Mouse (Mus musculus) liver, embryonic 14.5 days (tissue): ENCODE data around the gene Faim2. TPM values are rescaled to one million over a fixed set of nuclear protein-coding genes. Genes with fewer than 3 reads are reported as not detected.
A peak's percentile ranks its signal among the peaks of the same experiment; 100 is the strongest.

Source experiments
- ATAC-seq: fragments of 200-750 bp; cut with Nextera tagmentation; 2 replicates; pipeline ENCODE4 v1.8.0; 2017; ENCODE audit warnings: moderate number of reproducible peaks, mild to moderate bottlenecking, moderate library complexity; ENCODE audit not compliant: insufficient read depth
- DNase-seq, 3 experiments: peaks; one replicate each; pipeline ENCODE4 v3.0.0-alpha.2; 2012 to 2013; ENCODE audit warnings: low read depth in 3 of 3, low spot score in 3 of 3
- H3K27ac ChIP-seq: fragments of 300-500 bp; sonication (generic); 2 replicates; pipeline ENCODE4 v1.5.1; 2014; ENCODE audit warnings: moderate library complexity, mild to moderate bottlenecking, control low read depth, inconsistent platforms
- H3K27me3 ChIP-seq: fragments of 300-500 bp; sonication (generic); 2 replicates; pipeline ENCODE4 v1.6.1; 2014; ENCODE audit warnings: mild to moderate bottlenecking, low read length, moderate library complexity; ENCODE audit not compliant: control insufficient read depth, insufficient read depth
- H3K36me3 ChIP-seq: fragments of 300-500 bp; sonication (generic); replicated peaks from 2 replicates; pipeline ENCODE4 v1.6.1; 2014; ENCODE audit warnings: low read depth; ENCODE audit not compliant: control insufficient read depth, insufficient read depth
- H3K4me1 ChIP-seq, 2 experiments: fragments of 200-500 bp in 1 of 2; fragments of 300-500 bp in 1 of 2; sonication (generic) in 1 of 2; replicated peaks; 2 replicates each; pipeline ENCODE4 v1.6.1; 2012 to 2014; ENCODE audit warnings: antibody characterized with exemption in 1 of 2, inconsistent platforms in 1 of 2, low read length in 1 of 2; ENCODE audit not compliant: control insufficient read depth in 2 of 2, insufficient read depth in 2 of 2
- H3K4me2 ChIP-seq: fragments of 300-500 bp; sonication (generic); 2 replicates; pipeline ENCODE4 v1.6.1; 2014; ENCODE audit warnings: low read depth, mild to moderate bottlenecking, control low read depth, moderate library complexity
- H3K4me3 ChIP-seq, 2 experiments: fragments of 200-500 bp in 1 of 2; fragments of 300-500 bp in 1 of 2; sonication (generic) in 1 of 2; 2 replicates each; pipeline ENCODE4 v1.5.1; 2012 to 2014; ENCODE audit warnings: low read depth in 2 of 2, low read length in 2 of 2, mild to moderate bottlenecking in 2 of 2, control low read depth in 1 of 2, inconsistent platforms in 1 of 2, moderate library complexity in 1 of 2; ENCODE audit not compliant: insufficient read depth in 1 of 2
- H3K9ac ChIP-seq: fragments of 300-500 bp; sonication (generic); replicated peaks from 2 replicates; pipeline ENCODE4 v1.6.1; 2014; ENCODE audit warnings: mild to moderate bottlenecking, control low read depth, moderate library complexity
- H3K9me3 ChIP-seq: fragments of 300-500 bp; sonication (generic); 2 replicates; pipeline ENCODE4 v1.6.1; 2016; ENCODE audit warnings: low read length, mixed read lengths; ENCODE audit not compliant: control insufficient read depth
- CTCF ChIP-seq: IDR thresholded peaks from 2 replicates; pipeline ENCODE4 v1.5.1; 2016; ENCODE audit warnings: antibody characterized with exemption, low read depth, control low read depth
- EP300 ChIP-seq: IDR thresholded peaks from 2 replicates; pipeline ENCODE4 v1.6.1; 2016; ENCODE audit warnings: antibody characterized with exemption, low read depth
- WGBS: fragments of 180-500 bp; shearing (Covaris S2); extraction: QIAGEN DNeasy Blood & Tissue Kit; methylation state at CpG from one replicate; pipeline ENCODE4 v1.1.7; 2014; ENCODE audit not compliant: insufficient replicate concordance; 5-methylcytosine and 5-hydroxymethylcytosine counted together
- polyA plus RNA-seq, 2 experiments: library from polyadenylated mRNA; depleted of rRNA in 1 of 2; stranded (reverse) in 1 of 2; unstranded in 1 of 2; fragments of >200 nt; fragmentation: Nextera tagmentation in 1 of 2; extraction: Ambion mirVana in 1 of 2; gene quantifications; 2 replicates each; pipeline versions ENCODE4 v1.2.1 to v1.2.3; 2012 to 2014

Faim2 gene
- polyA plus RNA-seq, 2 experiments: not detected

DNA sequence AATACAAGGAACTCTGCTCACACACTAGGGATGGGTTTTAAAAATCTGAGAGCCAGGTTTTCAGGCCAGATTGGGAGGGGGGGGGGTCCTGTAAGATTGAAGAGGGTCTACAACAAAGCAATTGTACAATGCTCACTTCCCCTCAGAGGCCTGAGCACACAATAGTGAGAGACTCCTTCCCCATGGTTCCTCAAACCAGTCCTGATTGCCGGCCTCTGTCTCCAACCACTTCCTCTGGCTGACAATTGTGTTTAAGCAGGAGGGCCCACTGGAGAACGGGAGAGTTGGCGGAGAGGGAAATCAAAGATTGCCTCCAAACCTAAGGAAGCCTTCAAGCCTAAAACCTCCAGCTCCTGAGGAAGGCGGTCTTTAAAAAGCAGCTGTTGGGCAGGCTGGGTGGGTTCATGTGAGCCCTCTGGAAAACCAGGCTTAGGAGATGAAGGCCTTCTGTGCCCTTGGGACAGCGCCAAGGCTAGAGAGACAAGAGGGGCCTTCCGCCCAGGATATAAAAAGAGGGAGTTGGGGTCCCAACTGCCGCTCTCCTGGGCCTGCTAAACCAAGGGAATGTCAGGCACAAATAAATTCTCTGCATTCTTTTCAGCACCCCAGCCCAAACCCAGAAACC lies 71.5 kb downstream of the Faim2 start:
- no peaks in the 10 kb centered on the region for H3K36me3 ChIP-seq
- no peak overlapping the region for H3K27ac ChIP-seq
- H3K9me3 ChIP-seq: no peaks in the 10 kb centered on the region
- H3K9ac ChIP-seq: no peak overlapping the region
- no peak for ATAC-seq
- no peak for DNase-seq
- H3K4me3 ChIP-seq: peak overlapping the region; percentile 57 to 59
- 24% methylated on average over 7 of the region's 7 CpGs for WGBS
- H3K4me2 ChIP-seq: peak overlapping the region; percentile 72
- H3K4me1 ChIP-seq: peaks cover 0 to 3% of the 10 kb centered on the region in 2 experiments; a peak in 1 of 4 replicates
- H3K27me3 ChIP-seq: no peaks in the 10 kb centered on the region; the same call in 1 of the 2 replicates
- no peak for TF ChIP-seq EP300
- TF ChIP-seq CTCF: no peak

DNA sequence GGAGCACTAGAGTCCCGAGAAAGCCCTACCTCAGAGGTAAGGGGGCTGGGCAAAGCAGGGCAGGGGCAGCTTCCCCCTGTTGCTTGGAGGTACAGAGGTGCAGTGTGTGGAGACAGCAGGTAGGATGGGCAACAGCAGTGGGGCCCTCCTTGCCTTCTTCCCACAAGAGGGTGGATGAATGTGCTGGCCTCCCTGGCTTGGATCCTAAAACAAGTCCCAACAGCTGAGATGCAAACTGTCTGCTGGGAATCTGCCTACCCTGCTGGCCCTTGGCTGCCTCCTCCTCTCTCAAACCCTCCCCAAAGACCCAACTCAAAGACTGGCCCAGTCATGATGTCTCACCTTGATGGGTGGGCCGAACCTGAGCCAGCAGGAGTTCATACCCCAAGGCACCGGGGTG lies 72.5 kb downstream of the Faim2 start:
- 69% methylated on average over 3 of the region's 3 CpGs for WGBS
- TF ChIP-seq CTCF: no peak
- no peak for TF ChIP-seq EP300
- H3K4me2 ChIP-seq: no peak overlapping the region
- no peak overlapping the region for H3K27ac ChIP-seq
- H3K9me3 ChIP-seq: no peaks in the 10 kb centered on the region
- no peaks in the 10 kb centered on the region; the same call in 1 of the 2 replicates for H3K27me3 ChIP-seq
- H3K36me3 ChIP-seq: no peaks in the 10 kb centered on the region
- peaks cover 0 to 7% of the 10 kb centered on the region in 2 experiments; a peak in 1 of 4 replicates for H3K4me1 ChIP-seq
- DNase-seq: no peak
- no peak overlapping the region for H3K4me3 ChIP-seq
- H3K9ac ChIP-seq: no peak overlapping the region
- ATAC-seq: no peak

DNA sequence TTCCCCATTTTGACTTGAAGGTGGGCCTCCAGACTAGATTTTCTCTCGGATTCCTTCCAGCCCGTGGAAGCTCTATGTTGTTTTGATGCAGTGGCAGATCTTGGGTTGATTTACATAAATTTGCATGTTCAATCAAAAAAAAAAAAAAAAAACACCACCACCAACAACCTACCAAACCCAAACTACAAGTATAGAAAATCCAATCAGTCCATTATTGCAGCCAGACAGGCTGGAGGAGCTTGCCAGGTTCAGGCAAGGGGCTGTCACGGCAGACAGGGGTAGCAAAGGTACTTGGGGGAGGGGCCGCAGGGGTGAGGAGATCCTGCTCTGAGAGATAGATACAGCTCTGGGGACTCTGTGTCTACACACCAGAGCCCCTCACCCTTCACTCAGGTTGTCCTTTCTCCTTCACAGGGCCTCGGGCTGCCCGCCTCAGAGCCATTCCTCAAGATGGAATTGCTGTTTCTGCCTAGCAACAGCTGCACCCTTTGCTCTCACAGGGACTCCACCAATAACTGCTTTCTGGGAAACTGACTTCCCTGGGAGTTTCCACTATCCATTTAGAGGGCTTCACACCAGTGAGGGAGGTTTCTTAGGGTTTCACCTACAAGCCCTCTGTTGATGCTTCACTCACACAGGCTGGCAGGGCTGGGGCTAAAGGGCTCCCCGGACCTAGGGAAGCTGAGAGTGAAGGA lies 73.2 kb downstream of the Faim2 start:
- WGBS: 56% methylated on average over 7 of the region's 7 CpGs
- no peak for TF ChIP-seq EP300
- no peak for TF ChIP-seq CTCF
- Histone ChIP-seq H3K4me3 (no peak overlapping the region), H3K36me3 (no peaks in the 10 kb centered on the region), H3K27me3 (no peaks in the 10 kb centered on the region; the same call in 1 of the 2 replicates), H3K9ac (no peak overlapping the region), H3K4me2 (no peak overlapping the region), H3K27ac (no peak overlapping the region), H3K4me1 (peaks cover under 1 to 13% of the 10 kb centered on the region in 2 experiments), H3K9me3 (no peaks in the 10 kb centered on the region)
- ATAC-seq: no peak
- no peak for DNase-seq

DNA sequence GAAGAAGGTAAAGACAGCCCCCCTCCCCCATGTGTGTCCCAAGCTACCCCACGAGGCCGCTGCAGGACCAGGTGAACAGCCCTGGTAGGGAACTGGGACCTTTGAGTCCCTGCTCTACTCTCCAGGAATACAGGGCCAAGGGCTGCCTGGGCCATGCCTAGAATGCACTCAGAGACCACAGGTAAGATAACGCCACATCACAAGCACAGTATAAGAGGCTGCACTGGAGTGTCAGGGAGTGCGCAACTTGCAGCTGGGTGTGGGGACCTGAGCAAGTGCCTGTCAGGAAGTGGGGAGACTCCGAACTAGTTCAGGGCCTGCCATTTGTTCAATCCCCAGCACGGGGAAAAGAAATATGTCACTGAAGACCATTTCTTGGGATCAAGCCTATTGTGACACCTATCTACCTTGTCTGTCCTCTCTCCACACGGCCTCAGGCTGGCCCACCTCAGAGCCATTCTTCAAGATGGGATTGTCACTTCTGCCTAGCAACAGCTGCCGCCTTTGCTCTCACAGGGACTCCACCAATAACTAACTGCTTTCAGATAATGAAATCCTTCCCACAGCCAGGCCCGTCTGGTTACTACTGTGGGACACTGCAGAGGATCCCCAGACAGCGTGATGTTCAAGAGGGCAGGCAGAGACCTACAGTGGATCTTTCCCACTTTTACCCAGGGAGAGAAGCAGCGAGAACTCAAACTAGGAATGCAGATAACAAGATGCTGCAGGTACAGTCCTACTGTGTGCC lies 74.6 kb downstream of the Faim2 start:
- Histone ChIP-seq H3K27me3 (no peaks in the 10 kb centered on the region; the same call in 1 of the 2 replicates), H3K4me3 (no peak overlapping the region), H3K9me3 (no peaks in the 10 kb centered on the region), H3K4me1 (peaks cover 11 to 24% of the 10 kb centered on the region in 2 experiments), H3K36me3 (no peaks in the 10 kb centered on the region), H3K9ac (no peak overlapping the region), H3K4me2 (no peak overlapping the region), H3K27ac (no peak overlapping the region)
- no peak for TF ChIP-seq CTCF
- TF ChIP-seq EP300: no peak
- ATAC-seq (no peak), DNase-seq (no peak)
- 67% methylated on average over 11 of the region's 11 CpGs for WGBS

DNA sequence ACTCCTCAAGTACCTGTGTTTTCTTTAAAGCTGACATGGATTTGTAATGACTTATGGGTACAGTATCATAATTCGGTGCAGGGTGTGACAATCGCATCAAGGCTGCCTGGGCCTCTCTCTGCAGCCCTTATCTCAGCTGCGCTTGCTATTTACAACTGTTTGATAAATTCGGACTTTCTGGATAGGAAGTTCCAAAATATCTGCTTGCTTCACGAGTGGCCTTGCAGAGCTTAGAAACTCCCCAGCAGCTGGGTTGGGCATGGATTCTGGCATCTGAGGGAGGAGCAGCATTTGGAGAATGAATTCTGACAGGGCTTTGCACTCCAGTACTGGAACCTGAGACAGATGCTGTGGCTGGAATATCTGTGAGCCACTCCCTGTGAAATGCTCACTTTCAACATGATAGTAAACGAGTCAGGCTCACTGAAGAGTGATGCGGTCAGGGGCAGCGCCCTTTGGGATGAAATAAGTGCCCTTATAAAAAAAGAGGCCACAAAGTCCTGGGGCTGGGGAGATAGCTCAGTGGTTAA lies 78.1 kb downstream of the Faim2 start:
- ATAC-seq: peak; percentile 77
- Histone ChIP-seq H3K27ac (no peak overlapping the region), H3K27me3 (no peaks in the 10 kb centered on the region), H3K9ac (no peak overlapping the region), H3K4me1 (peaks cover 11 to 23% of the 10 kb centered on the region in 2 experiments), H3K4me3 (no peak overlapping the region), H3K9me3 (no peaks in the 10 kb centered on the region), H3K4me2 (peak overlapping the region; percentile 47), H3K36me3 (no peaks in the 10 kb centered on the region)
- DNase-seq: peak in 1 of 3 experiments; percentile 27
- WGBS: 15% methylated on average over 8 of the region's 8 CpGs
- TF ChIP-seq CTCF (no peak), EP300 (0 out of 2 replicates have a peak, but pooled peaks have one; percentile 24)
